ENCODE assay signal across 22 mouse cellular contexts in genomic region chr19:46331326-46331725, GRCm38 (mm10). TPM values are rescaled to one million over a fixed set of nuclear protein-coding genes. Genes with fewer than 3 reads are reported as not detected.
DNase-seq lines count a peak whose midpoint lies in the region; ATAC-seq lines count a peak whose summit lies in the region.
"Had no signal": no experiment of that assay in that cellular context is flagged by ENCODE, and none has a peak within 500 bp of the region (broad histone marks: within the 10 kb centered on the region; RNA-seq: fewer than 3 reads in every experiment).

No protein-coding gene starts in this region.

- H3K4me3 ChIP-seq in kidney, embryonic 15.5 days (replicated peaks), result no peak overlapping the region
- 0 out of 2 replicates have a peak overlapping the region, but pooled peaks have one; percentile 3 for H3K4me3 ChIP-seq in neural tube, embryonic 13.5 days
- H3K4me3 ChIP-seq: embryonic facial prominence, embryonic 15.5 days; erythroblast, embryonic 14.5 days; gastrocnemius, adult 2 months; hindbrain, embryonic 15.5 days had no signal

- H3K4me1 ChIP-seq in kidney, embryonic 15.5 days, result peaks cover 33% of the 10 kb centered on the region
- H3K4me1 ChIP-seq in neural tube, embryonic 13.5 days (replicated peaks), result peaks cover 33% of the 10 kb centered on the region

- 91% methylated on average over 14 of the region's 14 CpGs for WGBS in kidney, embryonic 15.5 days
- WGBS in neural tube, embryonic 13.5 days, result 91% methylated on average over 14 of the region's 14 CpGs

- H3K27ac ChIP-seq in kidney, embryonic 15.5 days, result no peak overlapping the region
- H3K27ac ChIP-seq in neural tube, embryonic 13.5 days (replicated peaks), result no peak overlapping the region
- H3K27ac ChIP-seq: embryonic facial prominence, embryonic 15.5 days; forebrain, embryonic 10.5 days; gastrocnemius, adult 2 months; hindbrain, embryonic 15.5 days had no signal

- no peaks in the 10 kb centered on the region for H3K9me3 ChIP-seq in kidney, embryonic 15.5 days (replicated peaks)
- H3K9me3 ChIP-seq in neural tube, embryonic 13.5 days, result no peaks in the 10 kb centered on the region
- H3K9me3 ChIP-seq: embryonic facial prominence, embryonic 15.5 days; forebrain, embryonic 10.5 days; hindbrain, embryonic 15.5 days had no signal

- H3K36me3 ChIP-seq in kidney, embryonic 15.5 days, result peaks cover 24% of the 10 kb centered on the region
- H3K36me3 ChIP-seq in neural tube, embryonic 13.5 days, result peaks cover 24% of the 10 kb centered on the region

- peaks cover 12% of the 10 kb centered on the region for H3K27me3 ChIP-seq in kidney, embryonic 15.5 days
- no peaks in the 10 kb centered on the region for H3K27me3 ChIP-seq in neural tube, embryonic 13.5 days
- H3K27me3 ChIP-seq: hindbrain, embryonic 15.5 days; Patski had no signal

- no peak overlapping the region for H3K9ac ChIP-seq in kidney, embryonic 15.5 days
- no peak overlapping the region for H3K9ac ChIP-seq in neural tube, embryonic 13.5 days
- H3K9ac ChIP-seq: embryonic facial prominence, embryonic 15.5 days; hindbrain, embryonic 15.5 days had no signal

- no peak overlapping the region for H3K4me2 ChIP-seq in kidney, embryonic 15.5 days
- H3K4me2 ChIP-seq in neural tube, embryonic 13.5 days, result peak overlapping the region; percentile 34
- H3K4me2 ChIP-seq: embryonic facial prominence, embryonic 15.5 days; hindbrain, embryonic 15.5 days had no signal

- peak; percentile 23 to 33 for DNase-seq in cerebellum, postnatal 25 days
- DNase-seq in kidney, postnatal 10 days, result peak; percentile 14
- DNase-seq in neural tube, embryonic 10.5 days (ENCODE audit: extremely low spot score, low spot score), result no peak
- DNase-seq in urinary bladder, adult 2 months (ENCODE audit: low spot score), result no peak
- DNase-seq: adrenal gland, postnatal 14 days; cerebellum, adult 8-10 months; cerebellum, postnatal 36 days; gastrocnemius, adult 2 months; gastrocnemius, postnatal 25 days; heart, postnatal 10 days; heart, postnatal 4 days had no signal

- no peak for ATAC-seq in cerebellum, adult (ENCODE audit: insufficient number of reproducible peaks, low FRiP score, low TSS enrichment)
- no peak for ATAC-seq in kidney, embryonic 15.5 days (replicated peaks; ENCODE audit: low FRiP score)
- no peak for ATAC-seq in neural tube, embryonic 13.5 days (ENCODE audit: low read depth)
- ATAC-seq: activated CD4-positive, CD25-positive, alpha-beta regulatory T cell, adult 4 months; forebrain, embryonic 14.5 days; inflammation-experienced regulatory T-cells, adult 6 months; Patski had no signal

RNA-seq across cellular contexts. Expression of gene Fbxl15, which starts 3.3 kb away (rescaled TPM):
- 18.2 and 20.1 TPM in 2 replicates for polyA plus RNA-seq in kidney, embryonic 15.5 days (2015; fragmentation: Nextera tagmentation; extraction: Ambion mirVana)
- polyA plus RNA-seq in neural tube, embryonic 13.5 days (2015; fragmentation: Nextera tagmentation; extraction: Ambion mirVana), result 37.7 and 39.1 TPM in 2 replicates
- 11.0 and 11.7 TPM in 2 replicates for polyA plus RNA-seq in urinary bladder, adult 2 months (2012; rRNA removed)

RNA-seq across cellular contexts. Expression of gene Psd, which starts 4.4 kb away (rescaled TPM):
- polyA plus RNA-seq in kidney, embryonic 15.5 days (2015; fragmentation: Nextera tagmentation; extraction: Ambion mirVana), result 3.9 and 7.2 TPM in 2 replicates
- polyA plus RNA-seq in neural tube, embryonic 13.5 days (2015; fragmentation: Nextera tagmentation; extraction: Ambion mirVana), result 47.2 and 53.8 TPM in 2 replicates
- 156 and 191 TPM in 2 replicates for polyA plus RNA-seq in urinary bladder, adult 2 months (2012; rRNA removed)

RNA-seq across cellular contexts. Expression of gene Cuedc2, which starts 7.2 kb away (rescaled TPM):
- polyA plus RNA-seq in kidney, embryonic 15.5 days (2015; fragmentation: Nextera tagmentation; extraction: Ambion mirVana), result 158 and 177 TPM in 2 replicates
- polyA plus RNA-seq in neural tube, embryonic 13.5 days (2015; fragmentation: Nextera tagmentation; extraction: Ambion mirVana), result 318 and 357 TPM in 2 replicates
- 114 and 120 TPM in 2 replicates for polyA plus RNA-seq in urinary bladder, adult 2 months (2012; rRNA removed)

RNA-seq across cellular contexts. Expression of gene Mfsd13a, which starts 9.6 kb away (rescaled TPM):
- 12.5 and 15.0 TPM in 2 replicates for polyA plus RNA-seq in kidney, embryonic 15.5 days (2015; fragmentation: Nextera tagmentation; extraction: Ambion mirVana)
- 10.3 and 10.6 TPM in 2 replicates for polyA plus RNA-seq in neural tube, embryonic 13.5 days (2015; fragmentation: Nextera tagmentation; extraction: Ambion mirVana)
- 4.8 and 5.2 TPM in 2 replicates for polyA plus RNA-seq in urinary bladder, adult 2 months (2012; rRNA removed)

RNA-seq across cellular contexts. Expression of gene 2310034G01Rik, which starts 18.8 kb away (rescaled TPM):
- 2.0 and 2.6 TPM in 2 replicates for polyA plus RNA-seq in kidney, embryonic 15.5 days (2015; fragmentation: Nextera tagmentation; extraction: Ambion mirVana)
- polyA plus RNA-seq in neural tube, embryonic 13.5 days (2015; fragmentation: Nextera tagmentation; extraction: Ambion mirVana), result 2.5 and 3.5 TPM in 2 replicates
- 2.4 and 3.0 TPM in 2 replicates for polyA plus RNA-seq in urinary bladder, adult 2 months (2012; rRNA removed)
- polyA plus RNA-seq: activated CD4-positive, CD25-positive, alpha-beta regulatory T cell, adult 4 months; erythroblast, embryonic 14.5 days had no signal

Comparison
In these comparisons a context has a peak if more than half of its experiments do, and no peak if none do; other contexts are left out.
1. DNase-seq: peak in cerebellum, postnatal 25 days (2 of 2) and kidney, postnatal 10 days (single experiment); none in neural tube, embryonic 10.5 days (single experiment) and urinary bladder, adult 2 months (single experiment).